Mouse (Mus musculus): Measurements from ENCODE around the gene Prdx2. TPM values are rescaled to one million over a fixed set of nuclear protein-coding genes. Genes with fewer than 3 reads are reported as not detected.
A peak's percentile ranks its signal among the peaks of the same experiment; 100 is the strongest.

The Prdx2 gene
- total RNA-seq, 1 experiment: 328 TPM

GRCm38 (mm10) chr8:84946528-84947240 is 22.7 kb upstream of the Prdx2 start, which contains the start of gene Rtbdn:
TSS of gene Rtbdn (plus strand) at chr8:84946991.
- Histone ChIP-seq H3K4me3 (ENCODE audit: insufficient read depth in 1 of 2, low read depth in 1 of 2, low read length in 2 of 2, poor library complexity in 1 of 2, severe bottlenecking in 1 of 2) (peak within 1 kb of the TSS; percentile 72 to 93), H3K9ac (ENCODE audit: insufficient read depth, low read depth, low read length, poor library complexity, severe bottlenecking) (peak within 1 kb of the TSS; percentile 40; the same call in 1 of the 2 replicates), H3K27ac (ENCODE audit: insufficient read depth, low read depth, low read length, poor library complexity, severe bottlenecking) (peak within 1 kb of the TSS; percentile 36; the same call in 1 of the 2 replicates), H3K9me3 (ENCODE audit: control insufficient read depth, insufficient read depth, low read depth, low read length) (no peaks in the 10 kb centered on the region), H3K4me1 (ENCODE audit: control insufficient read depth in 2 of 2, insufficient read depth in 2 of 2, low read length in 2 of 2, poor library complexity in 1 of 2) (peaks cover 2 to 5% of the 10 kb centered on the region in 2 experiments; a peak in 1 of 4 replicates), H3K36me3 (ENCODE audit: control insufficient read depth, insufficient read depth, low read length, poor library complexity, severe bottlenecking) (no peaks in the 10 kb centered on the region)
- TF ChIP-seq HCFC1 (IDR thresholded peaks at IDR 0.05; ENCODE audit: borderline replicate concordance, insufficient read depth, low read length) (no peak), MAFK (IDR thresholded peaks at IDR 0.05; ENCODE audit: insufficient read depth, low read depth, low read length) (no peak), ZC3H11A (IDR thresholded peaks at IDR 0.05; ENCODE audit: borderline replicate concordance, low read depth, low read length) (no peak), CHD2 (IDR thresholded peaks at IDR 0.05; ENCODE audit: low read depth, low read length) (no peak), ZNF384 (IDR thresholded peaks at IDR 0.05; ENCODE audit: low read depth, low read length) (no peak)
- in situ Hi-C loops (cut with MboI; ENCODE audit: low sequenced_read_pairs in 2 of 2, unreplicated experiment in 2 of 2): no loop called here
- DNase-seq (ENCODE audit: low read depth, low spot score): no peak

DNA sequence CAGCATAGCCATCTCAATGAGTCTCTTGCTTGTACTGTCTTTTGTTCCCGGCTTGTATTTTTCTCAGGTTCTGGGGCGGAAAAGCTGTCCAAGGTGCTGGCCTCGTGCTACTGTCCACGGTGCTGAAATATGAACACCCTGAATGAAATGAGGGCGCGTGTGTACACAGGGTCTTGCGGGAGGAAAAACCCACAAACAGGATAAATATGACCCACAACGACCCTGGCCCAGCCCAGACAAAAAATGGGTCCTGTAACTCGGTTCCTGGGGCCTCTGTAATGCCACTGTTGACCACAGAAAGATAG is 22.2 kb upstream of the Prdx2 start:
- TF ChIP-seq MAFK (IDR thresholded peaks at IDR 0.05; ENCODE audit: insufficient read depth, low read depth, low read length) (no peak), HCFC1 (IDR thresholded peaks at IDR 0.05; ENCODE audit: borderline replicate concordance, insufficient read depth, low read length) (no peak), CHD2 (IDR thresholded peaks at IDR 0.05; ENCODE audit: low read depth, low read length) (no peak), ZC3H11A (IDR thresholded peaks at IDR 0.05; ENCODE audit: borderline replicate concordance, low read depth, low read length) (no peak), ZNF384 (IDR thresholded peaks at IDR 0.05; ENCODE audit: low read depth, low read length) (no peak)
- Histone ChIP-seq H3K36me3 (ENCODE audit: control insufficient read depth, insufficient read depth, low read length, poor library complexity, severe bottlenecking) (no peaks in the 10 kb centered on the region), H3K4me1 (ENCODE audit: control insufficient read depth in 2 of 2, insufficient read depth in 2 of 2, low read length in 2 of 2, poor library complexity in 1 of 2) (peaks cover 2 to 5% of the 10 kb centered on the region in 2 experiments; a peak in 1 of 4 replicates), H3K9me3 (ENCODE audit: control insufficient read depth, insufficient read depth, low read depth, low read length) (no peaks in the 10 kb centered on the region), H3K27ac (ENCODE audit: insufficient read depth, low read depth, low read length, poor library complexity, severe bottlenecking) (no peak overlapping the region), H3K4me3 (ENCODE audit: insufficient read depth in 1 of 2, low read depth in 1 of 2, low read length in 2 of 2, poor library complexity in 1 of 2, severe bottlenecking in 1 of 2) (no peak overlapping the region), H3K9ac (ENCODE audit: insufficient read depth, low read depth, low read length, poor library complexity, severe bottlenecking) (no peak overlapping the region)
- in situ Hi-C loops (cut with MboI; ENCODE audit: low sequenced_read_pairs in 2 of 2, unreplicated experiment in 2 of 2): no loop called here
- DNase-seq (ENCODE audit: low read depth, low spot score): no peak

DNA sequence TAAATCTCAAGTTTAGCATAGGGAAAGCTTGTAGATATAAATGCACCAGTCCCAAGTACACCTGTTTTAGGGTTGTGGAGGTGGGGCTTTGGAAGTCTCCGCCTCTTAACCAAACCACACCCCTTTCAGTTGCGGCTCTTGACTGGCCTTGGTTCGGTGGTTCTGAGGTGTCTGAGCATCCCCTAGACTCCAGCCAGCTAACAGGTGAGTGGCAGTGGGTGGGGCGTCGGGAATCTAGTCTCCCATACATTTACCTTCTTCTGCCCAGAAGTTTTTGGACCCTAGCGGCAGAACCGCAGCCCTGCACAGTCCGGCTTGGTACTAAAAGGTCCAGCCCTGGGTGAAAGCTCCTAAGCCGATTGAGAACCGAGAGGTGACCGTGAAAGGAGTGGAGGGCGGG is 19.6 kb upstream of the Prdx2 start:
- TF ChIP-seq HCFC1 (IDR thresholded peaks at IDR 0.05; ENCODE audit: borderline replicate concordance, insufficient read depth, low read length) (no peak), ZNF384 (IDR thresholded peaks at IDR 0.05; ENCODE audit: low read depth, low read length) (no peak), MAFK (IDR thresholded peaks at IDR 0.05; ENCODE audit: insufficient read depth, low read depth, low read length) (no peak), CHD2 (IDR thresholded peaks at IDR 0.05; ENCODE audit: low read depth, low read length) (no peak), ZC3H11A (IDR thresholded peaks at IDR 0.05; ENCODE audit: borderline replicate concordance, low read depth, low read length) (no peak)
- Histone ChIP-seq H3K27ac (ENCODE audit: insufficient read depth, low read depth, low read length, poor library complexity, severe bottlenecking) (no peak overlapping the region), H3K36me3 (ENCODE audit: control insufficient read depth, insufficient read depth, low read length, poor library complexity, severe bottlenecking) (no peaks in the 10 kb centered on the region), H3K4me1 (ENCODE audit: control insufficient read depth in 2 of 2, insufficient read depth in 2 of 2, low read length in 2 of 2, poor library complexity in 1 of 2) (peaks cover 4 to 7% of the 10 kb centered on the region in 2 experiments; a peak in 2 of 4 replicates), H3K9me3 (ENCODE audit: control insufficient read depth, insufficient read depth, low read depth, low read length) (no peaks in the 10 kb centered on the region), H3K9ac (ENCODE audit: insufficient read depth, low read depth, low read length, poor library complexity, severe bottlenecking) (no peak overlapping the region), H3K4me3 (ENCODE audit: insufficient read depth in 1 of 2, low read depth in 1 of 2, low read length in 2 of 2, poor library complexity in 1 of 2, severe bottlenecking in 1 of 2) (no peak overlapping the region)
- in situ Hi-C loops (cut with MboI; ENCODE audit: low sequenced_read_pairs in 2 of 2, unreplicated experiment in 2 of 2): loop anchor here in 1 of 2 experiments (25.0 kb wide), 1 partner anchor 463 kb away; no protein-coding TSS in a partner anchor
- DNase-seq (ENCODE audit: low read depth, low spot score): no peak

DNA sequence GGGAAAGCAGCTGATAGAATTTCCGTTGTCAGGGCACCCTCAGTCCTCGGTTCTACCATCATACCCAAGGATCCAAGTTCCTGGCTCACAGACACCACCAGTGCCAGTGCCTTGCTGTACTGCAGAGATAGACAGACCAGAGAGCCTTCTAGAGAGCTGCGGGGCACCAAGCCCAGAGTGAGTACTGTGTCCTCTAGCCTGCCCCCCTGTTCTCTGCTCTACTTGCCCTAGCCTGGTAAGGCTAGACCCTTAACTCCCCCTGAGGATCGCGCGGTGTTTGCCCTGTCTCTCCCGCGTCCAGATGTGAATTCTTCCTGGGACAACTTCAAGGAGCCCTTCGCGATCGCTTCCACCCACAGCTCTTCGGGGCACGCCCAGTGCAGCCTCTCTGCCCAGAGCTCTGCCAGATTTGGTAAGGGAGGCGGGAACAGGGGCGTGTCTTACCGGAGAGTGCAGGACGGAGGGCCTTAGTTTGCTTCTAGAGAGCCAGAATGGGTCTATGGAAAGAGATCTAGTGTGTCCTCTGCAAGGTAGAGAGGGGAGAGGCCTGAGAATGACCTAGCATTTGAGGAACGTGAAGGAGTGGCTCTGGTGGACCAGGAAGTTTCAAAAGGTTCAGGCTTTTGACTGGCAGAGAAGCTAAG is 16.7 kb upstream of the Prdx2 start:
- Histone ChIP-seq H3K9me3 (ENCODE audit: control insufficient read depth, insufficient read depth, low read depth, low read length) (no peaks in the 10 kb centered on the region), H3K36me3 (ENCODE audit: control insufficient read depth, insufficient read depth, low read length, poor library complexity, severe bottlenecking) (peaks cover 5% of the 10 kb centered on the region), H3K27ac (ENCODE audit: insufficient read depth, low read depth, low read length, poor library complexity, severe bottlenecking) (no peak overlapping the region), H3K4me1 (ENCODE audit: control insufficient read depth in 2 of 2, insufficient read depth in 2 of 2, low read length in 2 of 2, poor library complexity in 1 of 2) (peaks cover 2 to 6% of the 10 kb centered on the region in 2 experiments; a peak in 2 of 4 replicates), H3K4me3 (ENCODE audit: insufficient read depth in 1 of 2, low read depth in 1 of 2, low read length in 2 of 2, poor library complexity in 1 of 2, severe bottlenecking in 1 of 2) (peak overlapping the region; percentile 57 to 60), H3K9ac (ENCODE audit: insufficient read depth, low read depth, low read length, poor library complexity, severe bottlenecking) (peak overlapping the region; percentile 38; the same call in 1 of the 2 replicates)
- no peak for TF ChIP-seq CHD2 (IDR thresholded peaks at IDR 0.05; ENCODE audit: low read depth, low read length)
- no peak for TF ChIP-seq HCFC1 (IDR thresholded peaks at IDR 0.05; ENCODE audit: borderline replicate concordance, insufficient read depth, low read length)
- TF ChIP-seq MAFK (IDR thresholded peaks at IDR 0.05; ENCODE audit: insufficient read depth, low read depth, low read length): no peak
- no peak for TF ChIP-seq ZNF384 (IDR thresholded peaks at IDR 0.05; ENCODE audit: low read depth, low read length)
- TF ChIP-seq ZC3H11A (IDR thresholded peaks at IDR 0.05; ENCODE audit: borderline replicate concordance, low read depth, low read length): no peak
- DNase-seq (ENCODE audit: low read depth, low spot score): no peak
- in situ Hi-C loops (cut with MboI; ENCODE audit: low sequenced_read_pairs in 2 of 2, unreplicated experiment in 2 of 2): loop anchor here in 1 of 2 experiments (25.0 kb wide), 1 partner anchor 460 kb away; no protein-coding TSS in a partner anchor
